Mouse (Mus musculus): Measurements from ENCODE around the gene Asb4.
A peak's percentile ranks its signal among the peaks of the same experiment; 100 is the strongest.
"Not testable (repeated sequence)": the region's sequence is repeated elsewhere in the genome, so short reads cannot be mapped to it uniquely, and the experiment has no call there.

The Asb4 gene

GRCm38 (mm10) chr6:5383336-5384177 is at the start of gene Asb4:
TSS of gene Asb4 (plus strand) at chr6:5383386.
- no peak for DNase-seq

GRCm38 (mm10) chr6:5334021-5334420 is 49.2 kb upstream of the Asb4 start:
- no peak for DNase-seq

- not testable (repeated sequence) for DNase-seq
These were observed 47.2 kb upstream of the Asb4 start for GRCm38 (mm10) chr6:5336016-5336415.

GRCm38 (mm10) chr6:5338781-5339180 is 44.4 kb upstream of the Asb4 start:
- not testable (repeated sequence) for DNase-seq

- DNase-seq: not testable (repeated sequence)
These were observed 43.9 kb upstream of the Asb4 start for GRCm38 (mm10) chr6:5339283-5339682.

GRCm38 (mm10) chr6:5344255-5344654 is 38.9 kb upstream of the Asb4 start:
- no peak for DNase-seq

GRCm38 (mm10) chr6:5357873-5358272 is 25.3 kb upstream of the Asb4 start:
- no peak for DNase-seq

- no peak for DNase-seq
These were observed 22.8 kb upstream of the Asb4 start for GRCm38 (mm10) chr6:5360402-5360801.

- no peak for DNase-seq
These were observed 21.2 kb upstream of the Asb4 start for GRCm38 (mm10) chr6:5361987-5362386.

GRCm38 (mm10) chr6:5365845-5366244 is 17.3 kb upstream of the Asb4 start:
- DNase-seq: no peak

GRCm38 (mm10) chr6:5376884-5377283 is 6.3 kb upstream of the Asb4 start:
- no peak for DNase-seq

- no peak for DNase-seq
These were observed 4.1 kb upstream of the Asb4 start for GRCm38 (mm10) chr6:5379048-5379447.

- DNase-seq: no peak
These were observed 3.2 kb upstream of the Asb4 start for GRCm38 (mm10) chr6:5379781-5380623.

GRCm38 (mm10) chr6:5380624-5381252 is 2.4 kb upstream of the Asb4 start:
- no peak for DNase-seq

- DNase-seq: no peak
These were observed 1.1 kb upstream of the Asb4 start for GRCm38 (mm10) chr6:5381918-5382582.

- DNase-seq: peak; percentile 66
These were observed 487 bp upstream of the Asb4 start for GRCm38 (mm10) chr6:5382583-5383215.

GRCm38 (mm10) chr6:5384178-5384490 is 948 bp downstream of the Asb4 start:
- DNase-seq: peak; percentile 28

- DNase-seq: no peak
These were observed 2.0 kb downstream of the Asb4 start for GRCm38 (mm10) chr6:5385161-5385640.

- DNase-seq: no peak
These were observed 3.3 kb downstream of the Asb4 start for GRCm38 (mm10) chr6:5386486-5386885.

- DNase-seq: no peak
These were observed 4.2 kb downstream of the Asb4 start for GRCm38 (mm10) chr6:5387396-5387795.

- DNase-seq: no peak
These were observed 7.1 kb downstream of the Asb4 start for GRCm38 (mm10) chr6:5390298-5390697.

- DNase-seq: no peak
These were observed 7.8 kb downstream of the Asb4 start for GRCm38 (mm10) chr6:5390952-5391351.

Measured in cerebellum, adult 9-10 months (tissue).